Mouse (Mus musculus): ENCODE data around the gene Anxa1.
A peak's percentile ranks its signal among the peaks of the same experiment; 100 is the strongest.

The Anxa1 gene

GRCm38 (mm10) chr19:20381207-20381752 is 9.5 kb downstream of the Anxa1 start:
- DNase-seq (ENCODE audit: low spot score in 2 of 2), result no peak

- DNase-seq (ENCODE audit: low spot score in 2 of 2), result no peak
These were observed 20.6 kb downstream of the Anxa1 start for GRCm38 (mm10) chr19:20370175-20370574.

GRCm38 (mm10) chr19:20366571-20366970 is 24.2 kb downstream of the Anxa1 start:
- no peak for DNase-seq (ENCODE audit: low spot score in 2 of 2)

GRCm38 (mm10) chr19:20366010-20366409 is 24.7 kb downstream of the Anxa1 start:
- no peak for DNase-seq (ENCODE audit: low spot score in 2 of 2)

GRCm38 (mm10) chr19:20365364-20365763 is 25.4 kb downstream of the Anxa1 start:
- no peak for DNase-seq (ENCODE audit: low spot score in 2 of 2)

- DNase-seq (ENCODE audit: low spot score in 2 of 2), result no peak
These were observed 25.8 kb downstream of the Anxa1 start for GRCm38 (mm10) chr19:20364931-20365330.

GRCm38 (mm10) chr19:20363221-20363620 is 27.5 kb downstream of the Anxa1 start:
- DNase-seq (ENCODE audit: low spot score in 2 of 2), result peak in 1 of 2 experiments; percentile 9

- no peak for DNase-seq (ENCODE audit: low spot score in 2 of 2)
These were observed 28.7 kb downstream of the Anxa1 start for GRCm38 (mm10) chr19:20361917-20362577.

GRCm38 (mm10) chr19:20358679-20359078 is 32.1 kb downstream of the Anxa1 start:
- no peak for DNase-seq (ENCODE audit: low spot score in 2 of 2)

- peak; percentile 70 to 75 for DNase-seq (ENCODE audit: low spot score in 2 of 2)
These were observed 45.3 kb downstream of the Anxa1 start for GRCm38 (mm10) chr19:20345317-20345917.

GRCm38 (mm10) chr19:20344511-20345316 is 46.0 kb downstream of the Anxa1 start:
- DNase-seq (ENCODE audit: low spot score in 2 of 2), result peak in 1 of 2 experiments; percentile 55

- DNase-seq (ENCODE audit: low spot score in 2 of 2), result no peak
These were observed 46.7 kb downstream of the Anxa1 start for GRCm38 (mm10) chr19:20344052-20344451.

Data from cerebellum, postnatal 4 days (tissue).